In the genomic region with DNA sequence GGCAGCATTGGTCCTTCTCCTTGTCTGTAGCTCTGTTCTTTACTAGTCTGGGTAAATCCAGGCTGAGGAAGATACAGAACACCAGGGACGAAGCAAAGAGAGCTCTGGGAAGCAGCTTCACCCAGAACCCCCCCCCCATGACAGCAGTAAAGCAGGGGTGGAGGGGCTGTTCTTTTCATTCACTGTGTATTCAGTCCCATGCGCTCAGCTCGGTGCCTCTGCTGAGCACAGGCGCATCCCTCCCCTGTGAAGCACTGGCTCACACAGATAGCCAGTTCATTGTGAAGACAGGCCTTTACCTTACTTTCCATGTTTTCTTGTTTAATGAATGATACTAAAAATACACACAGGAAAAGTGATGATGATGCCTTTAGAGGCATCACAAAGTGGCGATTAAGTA, we compare ENCODE assay signal across 21 mouse cellular contexts.
"Had no signal": no experiment of that assay in that cellular context is flagged by ENCODE, and none has a peak within 500 bp of the region (broad histone marks: within the 10 kb centered on the region; RNA-seq: fewer than 3 reads in every experiment).

No protein-coding gene starts in this region.

- H3K4me1 ChIP-seq: intestine, embryonic 15.5 days; kidney, embryonic 15.5 days; limb, embryonic 12.5 days; limb, embryonic 15.5 days; stomach, embryonic 15.5 days had no signal

- H3K27ac ChIP-seq: intestine, embryonic 15.5 days; kidney, embryonic 15.5 days; left cerebral cortex, adult 2 months; limb, embryonic 12.5 days; limb, embryonic 15.5 days; liver, embryonic 14.5 days; macrophage; stomach, embryonic 15.5 days had no signal

- H3K9ac ChIP-seq: intestine, embryonic 15.5 days; kidney, embryonic 15.5 days; limb, embryonic 12.5 days; limb, embryonic 15.5 days; liver, embryonic 14.5 days; liver, postnatal 0 days; lung, embryonic 14.5 days; stomach, embryonic 15.5 days had no signal

- H3K36me3 ChIP-seq: intestine, embryonic 15.5 days; kidney, embryonic 15.5 days; limb, embryonic 12.5 days; limb, embryonic 15.5 days; stomach, embryonic 15.5 days had no signal

- DNase-seq: kidney, adult 11 months; kidney, adult 8-10 months; kidney, postnatal 10 days; kidney, postnatal 36 days; layer of hippocampus, postnatal 36 days; liver, postnatal 0 days; lung, embryonic 14.5 days; retina, postnatal 1 day; right cerebral cortex, postnatal 25 days; spleen, adult 18-20 months; thymus, postnatal 25 days had no signal

- ATAC-seq: intestine, embryonic 15.5 days; liver, postnatal 0 days; lung, postnatal 0 days had no signal

- H3K4me3 ChIP-seq: intestine, embryonic 15.5 days; kidney, embryonic 15.5 days; left cerebral cortex, adult 2 months; limb, embryonic 12.5 days; limb, embryonic 15.5 days; stomach, embryonic 15.5 days had no signal

- H3K4me2 ChIP-seq: intestine, embryonic 15.5 days; kidney, embryonic 15.5 days; limb, embryonic 12.5 days; limb, embryonic 15.5 days; liver, embryonic 11.5 days; lung, embryonic 14.5 days; stomach, embryonic 15.5 days had no signal

- H3K9me3 ChIP-seq: intestine, embryonic 15.5 days; kidney, embryonic 15.5 days; limb, embryonic 12.5 days; limb, embryonic 15.5 days; stomach, embryonic 15.5 days had no signal

- H3K27me3 ChIP-seq: intestine, embryonic 15.5 days; kidney, embryonic 15.5 days; limb, embryonic 12.5 days; limb, embryonic 15.5 days; stomach, embryonic 15.5 days had no signal
